Mouse (Mus musculus) stomach, postnatal 0 days (tissue): ENCODE data around the gene Pkdcc.

ENCODE experiments used
- CTCF ChIP-seq: IDR thresholded peaks from 2 replicates; pipeline ENCODE4 v1.5.1; 2016; ENCODE audit warnings: antibody characterized with exemption, low read depth, mild to moderate bottlenecking, moderate library complexity
- EP300 ChIP-seq: optimal IDR thresholded peaks from 2 replicates; pipeline ENCODE3; 2016; ENCODE audit warnings: antibody characterized with exemption

GRCm38 (mm10) chr17:83216251-83216919, 1.3 kb downstream of the Pkdcc start:
- TF ChIP-seq CTCF (no peak), EP300 (no peak)
